Mouse (Mus musculus): ENCODE data around the gene Rab9.

Gene Rab9

GRCm38 (mm10) chrX:166444552-166444951 is 35.1 kb downstream of the Rab9 start:
- no peak for DNase-seq

GRCm38 (mm10) chrX:166440616-166441063 is 39.0 kb downstream of the Rab9 start, which contains the start of gene Ofd1:
TSS of gene Ofd1 (minus strand) at chrX:166440704.
- DNase-seq = peak; percentile 79

DNA sequence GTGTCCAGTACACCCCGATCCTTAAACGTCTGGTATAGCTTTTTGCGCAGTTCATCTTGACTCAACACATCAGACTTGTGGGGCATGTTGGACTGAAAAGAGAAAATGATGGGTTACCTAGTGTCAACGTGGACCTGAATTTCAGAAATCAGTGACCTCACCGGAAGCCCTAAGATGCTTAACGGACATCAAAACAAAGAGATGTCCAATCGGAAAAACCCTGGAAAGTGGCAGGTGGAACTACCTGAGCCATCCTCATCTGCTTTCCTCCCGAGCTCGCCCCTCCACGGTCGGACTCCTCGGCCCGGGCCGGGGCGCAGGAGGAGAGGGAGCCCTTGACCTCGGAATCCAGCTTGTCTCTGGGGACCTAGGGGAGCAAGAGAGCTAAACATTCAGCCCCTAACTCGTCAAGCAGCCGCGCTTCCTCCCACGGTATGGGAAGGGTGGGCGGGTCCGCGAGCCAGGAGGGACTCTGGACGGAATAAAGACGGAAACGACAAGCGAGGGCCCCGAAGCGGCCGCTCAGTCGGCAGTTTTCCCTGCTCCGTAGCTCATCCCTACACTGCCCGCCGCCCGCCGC is 39.5 kb downstream of the Rab9 start, which contains the start of gene Trappc2:
TSS of gene Trappc2 (plus strand) at position 539 of the 580 bp plus-strand sequence.
- DNase-seq = no peak

DNA sequence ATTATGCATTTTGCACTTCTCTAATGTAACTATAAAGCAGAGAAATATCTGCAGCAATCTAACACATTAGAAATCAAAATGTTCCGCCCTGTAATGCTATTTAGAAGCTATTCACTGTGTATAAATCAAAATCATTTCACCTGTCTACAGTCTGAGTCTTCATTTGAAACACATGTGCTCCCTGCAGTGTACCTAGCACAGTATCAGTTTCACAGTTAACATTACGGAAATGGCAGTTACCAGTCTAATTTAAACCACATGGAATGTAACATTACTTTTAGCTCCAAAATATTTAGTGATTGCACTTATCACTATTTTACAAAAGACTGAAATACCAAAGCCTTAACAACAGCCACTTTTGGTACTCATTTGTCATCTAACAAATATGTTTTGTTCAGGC is 44.9 kb downstream of the Rab9 start:
- DNase-seq = no peak

DNA sequence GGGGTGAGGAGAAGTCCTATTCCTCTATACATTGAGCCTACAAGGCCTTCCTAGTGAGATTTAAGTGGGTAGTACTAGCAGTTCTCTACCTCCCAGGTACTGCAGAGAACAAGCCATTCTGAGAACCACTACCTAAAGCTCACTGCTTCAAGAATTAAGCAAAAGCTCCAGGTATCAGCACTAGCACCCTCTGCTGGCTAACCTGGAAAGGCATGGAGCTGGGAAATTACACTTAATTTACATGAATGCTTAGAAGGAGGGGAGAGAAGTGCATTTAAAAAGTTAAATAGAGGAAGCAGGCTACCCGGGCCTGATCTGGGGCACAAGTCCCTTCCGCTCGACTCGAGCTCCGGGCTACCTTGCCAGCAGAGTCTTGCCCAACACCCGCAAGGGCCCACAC is 63.5 kb downstream of the Rab9 start:
- no peak for DNase-seq

DNA sequence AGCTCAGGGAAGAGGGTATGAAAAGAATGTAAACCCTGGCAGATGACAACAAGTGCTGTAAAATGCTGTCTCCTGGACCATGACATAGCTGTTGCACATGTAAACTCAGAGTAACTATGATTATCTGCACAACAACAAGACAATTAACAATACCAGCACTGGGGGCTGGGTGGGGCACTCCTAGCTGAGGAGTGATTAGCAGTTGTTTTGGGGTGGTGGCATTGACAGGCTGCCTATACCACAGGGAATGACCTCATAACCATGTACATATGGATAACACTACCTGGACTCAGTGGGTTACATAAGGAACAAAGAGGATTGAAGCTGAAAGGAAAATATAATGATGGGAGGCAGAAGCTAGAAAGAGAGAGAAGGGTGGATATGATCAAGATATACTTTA is 71.8 kb downstream of the Rab9 start:
- DNase-seq = no peak

Data from right cerebral cortex, postnatal 4 days (tissue).